Mouse (Mus musculus): ENCODE measurements at regions not wholly inside any gene's neighbourhood (a gene's known extent, or its start where the extent isn't known, plus 50 kb on each side); places are given as distances from the start of the nearest gene placed in this dataset.

DNA sequence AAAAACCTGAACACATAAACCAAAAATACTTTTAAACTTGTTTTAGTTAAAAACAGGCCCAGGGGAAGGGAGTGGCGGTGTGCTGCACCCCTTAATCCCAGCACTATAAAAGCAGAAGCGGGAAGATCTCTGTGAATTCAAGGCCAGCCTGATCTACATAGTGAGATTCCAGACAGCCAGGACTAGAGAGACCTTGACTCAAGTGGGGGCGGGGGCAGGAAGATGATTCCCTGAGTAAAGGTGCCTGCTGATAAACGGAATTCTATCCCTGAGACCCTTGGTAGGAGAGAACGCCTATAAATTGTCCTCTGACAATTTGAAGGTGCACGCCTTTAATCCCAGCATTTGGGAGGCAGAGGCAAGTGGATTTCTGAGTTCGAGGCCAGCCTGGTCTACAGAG lies 53.4 kb upstream of the Larp1 start:
- TF ChIP-seq CTCF (IDR thresholded peaks at IDR 0.05; ENCODE audit: low read depth) (no peak), EP300 (IDR thresholded peaks at IDR 0.05; ENCODE audit: low read depth) (no peak)
